Mouse (Mus musculus): ENCODE measurements around the gene Osm.

DNA sequence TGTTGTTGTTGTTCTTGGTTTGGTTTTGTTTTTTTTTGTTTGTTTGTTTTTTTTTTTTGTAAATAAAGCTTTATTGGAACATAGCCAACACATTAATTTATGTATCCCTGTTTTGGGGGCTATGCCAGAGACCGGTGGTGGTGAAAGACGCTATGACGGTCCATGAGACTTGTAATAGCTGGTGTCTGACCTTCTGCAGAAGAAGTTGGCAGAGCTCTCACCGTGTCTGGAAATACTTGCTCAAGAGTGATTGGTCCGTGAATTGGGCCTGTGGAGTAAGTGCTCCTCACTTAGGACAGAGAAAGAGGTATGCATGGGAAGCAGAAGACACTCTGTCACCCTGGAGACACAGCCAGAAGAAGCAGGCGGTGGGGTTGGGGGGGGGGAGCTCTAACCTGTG is 45.6 kb downstream of the Osm start:
- TF ChIP-seq POLR2A (IDR thresholded peaks at IDR 0.05; ENCODE audit: insufficient read depth, low read length) (no peak), CTCF (IDR thresholded peaks at IDR 0.05; ENCODE audit: low read depth, low read length) (no peak)

Data from ES-Bruce4 (cell line).